Comparison of ENCODE assay signal across 16 mouse cellular contexts in genomic region chr4:149576061-149576460, GRCm38 (mm10).
"Had no signal": no experiment of that assay in that cellular context is flagged by ENCODE, and none has a peak within 500 bp of the region (broad histone marks: within the 10 kb centered on the region; RNA-seq: fewer than 3 reads in every experiment).

No protein-coding gene starts in this region.

- H3K36me3 ChIP-seq: kidney, embryonic 15.5 days; liver, embryonic 15.5 days; neural tube, embryonic 12.5 days had no signal

- H3K4me3 ChIP-seq: kidney, embryonic 15.5 days; liver, embryonic 15.5 days; myocyte; neural tube, embryonic 12.5 days had no signal

- H3K27ac ChIP-seq: kidney, embryonic 15.5 days; liver, embryonic 15.5 days; neural tube, embryonic 12.5 days had no signal

- ATAC-seq: intestine, embryonic 16.5 days; lung, postnatal 0 days had no signal

- H3K9me3 ChIP-seq: kidney, embryonic 15.5 days; liver, embryonic 15.5 days; neural tube, embryonic 12.5 days had no signal

- H3K4me1 ChIP-seq: liver, embryonic 15.5 days had no signal

- H3K9ac ChIP-seq: kidney, embryonic 15.5 days; liver, embryonic 15.5 days had no signal

- DNase-seq: kidney, adult 2 months; kidney, postnatal 14 days; left cerebral cortex, postnatal 4 days; lung, adult 2 months; lung, postnatal 4 days; right cerebral cortex, postnatal 4 days; spleen, adult 18-20 months; thymus, adult 18-20 months; thymus, postnatal 14 days had no signal

- H3K27me3 ChIP-seq: neural tube, embryonic 12.5 days had no signal

- H3K4me2 ChIP-seq: kidney, embryonic 15.5 days; liver, embryonic 11.5 days; liver, embryonic 15.5 days; neural tube, embryonic 12.5 days had no signal
